Mouse (Mus musculus) lung, postnatal 36 days (tissue): ENCODE results near the gene Saa4.
"Not testable (repeated sequence)": the region's sequence is repeated elsewhere in the genome, so short reads cannot be mapped to it uniquely, and the experiment has no call there.

Experiments
- DNase-seq: peaks from one replicate; pipeline ENCODE4 v3.0.0; 2022; ENCODE audit warnings: mixed read lengths

Gene Saa4

DNA sequence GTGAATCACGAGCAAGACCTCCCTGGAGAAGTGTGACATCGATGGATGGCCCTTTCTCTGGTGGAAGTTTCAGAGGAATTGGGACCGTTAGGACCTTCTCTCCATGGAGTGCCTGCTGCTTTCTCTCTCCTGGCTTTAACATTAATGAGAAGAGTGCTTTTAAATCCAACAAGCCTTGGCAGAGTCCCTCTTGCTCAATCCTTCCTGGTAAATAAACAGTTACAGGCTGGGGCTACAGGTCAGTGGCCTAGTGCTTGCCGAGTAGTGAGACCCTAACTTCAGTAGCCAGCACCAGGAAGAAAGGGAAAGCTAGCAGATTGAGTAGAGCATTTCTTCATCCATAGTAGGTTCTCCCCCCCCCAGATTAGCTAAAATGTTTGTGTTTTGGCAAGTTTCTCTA, at the start of gene Saa4:
Gene Saa4 (minus strand): TSS at position 146 of the 400 bp plus-strand sequence.
- no peak for DNase-seq

- peak; percentile 76 for DNase-seq
Measured at GRCm38 (mm10) chr7:46770706-46771105, 38.3 kb upstream of the Saa4 start.

GRCm38 (mm10) chr7:46768451-46768850, 36.0 kb upstream of the Saa4 start:
- no peak for DNase-seq

DNA sequence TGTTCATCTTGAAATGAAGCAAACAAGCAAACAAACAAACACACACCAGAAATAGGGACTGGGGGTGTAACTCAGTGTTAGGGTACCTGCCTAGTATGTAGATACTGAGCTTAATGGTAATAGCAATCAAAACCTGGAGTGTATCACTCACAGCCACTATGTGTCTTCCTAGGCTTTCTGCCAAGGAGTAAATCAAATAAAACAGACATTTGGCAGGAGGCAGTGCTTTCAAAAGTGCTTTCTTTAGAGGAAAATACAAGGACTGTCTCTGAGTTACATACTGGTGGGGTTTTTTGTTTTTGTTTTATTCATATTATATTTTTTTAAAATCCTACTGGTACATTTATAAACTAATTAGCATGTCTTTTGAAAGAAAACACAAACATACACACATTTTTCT, 35.0 kb upstream of the Saa4 start:
- peak; percentile 42 for DNase-seq

GRCm38 (mm10) chr7:46764672-46765071, 32.3 kb upstream of the Saa4 start:
- DNase-seq: no peak

DNA sequence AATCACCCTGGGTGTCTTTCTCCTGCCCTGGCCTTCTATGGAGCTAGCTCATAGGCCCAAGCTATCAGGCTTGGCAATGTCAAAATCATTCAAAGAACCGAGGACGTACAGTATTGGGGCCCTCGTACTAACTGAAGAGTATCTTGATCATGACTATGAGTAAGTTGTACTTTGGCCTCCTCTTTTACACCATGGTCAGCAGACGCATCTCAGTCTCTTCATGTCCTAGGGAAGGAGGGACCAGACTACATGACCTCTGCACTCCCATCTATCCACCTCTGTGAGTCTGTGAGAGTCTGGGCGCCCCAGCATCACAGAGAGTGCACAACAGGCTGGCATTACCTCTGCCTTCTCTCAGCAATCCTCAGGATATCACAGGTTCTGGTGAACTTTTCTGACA, 30.2 kb upstream of the Saa4 start:
- DNase-seq: no peak

GRCm38 (mm10) chr7:46761049-46761795, 28.8 kb upstream of the Saa4 start:
- DNase-seq: no peak

- no peak for DNase-seq
Measured at GRCm38 (mm10) chr7:46751490-46751889, 19.1 kb upstream of the Saa4 start, which contains the start of gene Saa2. TSS of gene Saa2 (plus strand) at chr7:46751790.

DNA sequence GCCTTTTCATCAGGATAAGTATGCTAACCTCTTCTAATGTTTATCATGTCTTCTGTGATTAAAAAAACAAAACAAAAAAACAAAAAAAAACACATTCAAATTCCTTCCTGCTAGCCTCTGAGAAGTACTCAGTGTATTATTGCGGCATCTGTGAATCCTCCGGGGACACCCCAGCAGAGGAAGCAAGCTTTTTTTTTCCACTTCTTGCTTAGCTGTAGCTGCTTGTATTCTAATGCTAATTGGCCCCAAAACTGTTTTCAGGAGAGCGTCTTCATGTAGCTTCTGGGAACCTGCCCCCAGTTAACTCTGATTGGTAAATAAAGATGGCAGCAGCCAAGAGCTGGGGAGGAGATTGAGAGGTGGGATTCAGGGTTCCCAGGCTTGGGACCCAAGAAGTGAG, 16.1 kb upstream of the Saa4 start:
- peak; percentile 30 for DNase-seq

DNA sequence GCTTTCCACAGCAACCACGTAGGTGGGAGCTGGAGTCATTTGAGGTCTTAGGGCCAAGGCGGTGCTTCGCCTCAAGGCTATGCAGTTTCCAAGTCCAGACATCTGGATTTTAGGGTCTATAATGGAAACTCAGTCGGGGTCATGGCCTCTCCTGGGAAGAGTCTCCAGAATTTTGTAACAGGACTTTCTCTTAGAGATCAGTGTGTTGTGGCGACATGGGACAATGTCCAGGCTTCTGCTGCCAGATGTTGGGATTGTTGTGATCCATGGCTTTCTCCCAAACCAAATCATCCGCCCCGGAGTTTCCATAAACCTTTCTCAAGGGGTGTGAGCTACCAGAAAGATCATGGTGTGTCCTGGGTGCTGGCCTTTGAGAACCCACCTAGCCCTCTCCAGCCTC, 14.0 kb upstream of the Saa4 start:
- DNase-seq: peak; percentile 21

- DNase-seq: peak; percentile 63
Measured at GRCm38 (mm10) chr7:46745816-46746215, 13.4 kb upstream of the Saa4 start.

GRCm38 (mm10) chr7:46742880-46743279, 10.5 kb upstream of the Saa4 start, which contains the start of gene Saa1:
TSS of gene Saa1 (minus strand) at chr7:46742980.
- not testable (repeated sequence) for DNase-seq

DNA sequence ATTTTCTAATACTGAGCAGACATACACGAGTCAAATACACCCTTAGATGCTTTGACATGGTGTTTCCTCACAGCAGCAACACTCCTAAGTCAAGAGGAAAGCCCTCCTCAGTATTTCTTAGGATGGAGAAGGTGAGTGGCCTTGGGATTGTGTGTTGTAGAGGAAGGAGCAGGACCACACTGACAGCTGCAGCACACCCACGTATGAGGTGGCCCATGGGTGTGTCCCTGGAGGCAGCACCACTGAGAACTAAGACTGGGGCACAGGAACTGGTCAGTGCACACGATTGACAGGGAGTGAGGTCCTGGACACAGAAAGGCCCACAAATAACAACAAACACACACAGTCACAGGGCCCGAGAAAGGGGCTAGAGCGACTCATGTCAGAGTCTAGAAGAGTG, 7.6 kb upstream of the Saa4 start:
- not testable (repeated sequence) for DNase-seq

- peak; percentile 64 for DNase-seq
Measured at GRCm38 (mm10) chr7:46738561-46739460, 6.4 kb upstream of the Saa4 start.

GRCm38 (mm10) chr7:46734983-46735382, 2.6 kb upstream of the Saa4 start:
- DNase-seq: peak; percentile 54

GRCm38 (mm10) chr7:46727584-46727983, 4.8 kb downstream of the Saa4 start:
- no peak for DNase-seq

DNA sequence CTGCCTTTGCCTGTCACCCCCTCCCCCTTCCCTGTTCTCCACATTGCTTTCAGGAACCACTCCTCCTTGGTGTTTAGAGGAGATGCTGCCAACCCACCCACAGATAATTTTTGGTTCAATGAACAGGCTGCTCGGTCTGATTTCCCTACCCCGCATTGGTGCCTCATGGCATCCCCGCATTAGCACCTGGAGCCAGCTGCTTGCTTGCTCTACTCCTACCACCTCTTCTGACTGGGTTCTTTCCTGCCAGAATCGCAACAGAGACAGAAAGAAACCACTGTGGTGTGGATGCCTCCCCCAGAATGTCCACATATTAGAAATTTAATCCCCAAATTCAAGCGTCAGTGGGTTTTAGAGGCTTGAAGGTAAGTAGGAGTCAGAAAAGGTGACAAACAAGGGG, 8.0 kb downstream of the Saa4 start:
- DNase-seq: no peak

- no peak for DNase-seq
Measured at GRCm38 (mm10) chr7:46723849-46724248, 8.6 kb downstream of the Saa4 start.

- no peak for DNase-seq
Measured at GRCm38 (mm10) chr7:46723354-46723753, 9.0 kb downstream of the Saa4 start.

GRCm38 (mm10) chr7:46720460-46720859, 11.9 kb downstream of the Saa4 start:
- DNase-seq: peak; percentile 25

- peak; percentile 91 for DNase-seq
Measured at GRCm38 (mm10) chr7:46719526-46719925, 12.9 kb downstream of the Saa4 start.

DNA sequence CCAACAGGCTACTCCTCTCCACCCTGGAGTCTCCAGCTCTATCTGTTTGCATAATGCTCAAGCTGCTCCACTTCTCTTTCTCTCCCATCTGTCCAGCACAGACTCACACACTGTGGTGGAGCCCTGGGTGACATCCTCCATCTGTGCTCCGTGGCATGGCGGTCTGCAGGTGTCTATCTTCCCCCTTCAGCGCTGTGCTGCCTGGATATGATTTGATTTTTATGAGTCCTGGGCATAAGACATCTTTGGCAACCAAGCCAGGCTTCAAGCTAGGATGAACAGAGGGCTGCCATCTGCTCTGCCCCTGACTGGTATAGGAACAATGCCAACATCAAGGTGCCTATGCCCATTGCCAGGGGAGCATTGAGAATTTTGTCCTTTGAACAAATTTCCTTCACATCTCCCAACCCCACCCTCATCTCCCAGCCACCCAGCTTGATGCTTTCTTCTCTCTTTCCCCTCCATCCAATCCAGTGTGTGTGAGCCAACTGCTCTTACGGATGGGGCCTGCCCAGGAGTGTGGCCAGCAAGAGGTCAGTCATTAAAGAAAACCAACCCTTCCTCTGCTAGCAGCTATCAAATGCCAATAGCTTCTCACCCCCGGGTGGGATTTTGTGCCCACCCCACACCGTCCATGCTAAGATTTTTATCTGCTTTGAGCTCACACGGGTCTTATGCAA, 13.7 kb downstream of the Saa4 start:
- no peak for DNase-seq

GRCm38 (mm10) chr7:46716897-46717296, 15.5 kb downstream of the Saa4 start:
- DNase-seq: peak; percentile 80
